Mouse (Mus musculus): Measurements from ENCODE around the gene Itga2.

The Itga2 gene

GRCm38 (mm10) chr13:114818513-114818912, 113.4 kb downstream of the Itga2 start:
- DNase-seq (ENCODE audit: low spot score), result no peak

- DNase-seq (ENCODE audit: low spot score), result peak; percentile 99
Observed at GRCm38 (mm10) chr13:114817751-114818360, 114.0 kb downstream of the Itga2 start, which contains the start of gene Mocs2. Mocs2 (plus strand) TSS chr13:114818236.

- no peak for DNase-seq (ENCODE audit: low spot score)
Observed at GRCm38 (mm10) chr13:114809624-114810210, 122.2 kb downstream of the Itga2 start.

GRCm38 (mm10) chr13:114802971-114803370, 128.9 kb downstream of the Itga2 start:
- no peak for DNase-seq (ENCODE audit: low spot score)

GRCm38 (mm10) chr13:114801857-114802256, 130.0 kb downstream of the Itga2 start:
- no peak for DNase-seq (ENCODE audit: low spot score)

GRCm38 (mm10) chr13:114793250-114794030, 138.5 kb downstream of the Itga2 start:
- DNase-seq (ENCODE audit: low spot score), result peak; percentile 74

- DNase-seq (ENCODE audit: low spot score), result peak; percentile 77
Observed at GRCm38 (mm10) chr13:114791511-114791910, 140.4 kb downstream of the Itga2 start.

Measured in retina, embryonic 14.5 days (tissue).